Mouse (Mus musculus): ENCODE data around the gene Olfr959. TPM values are rescaled to one million over a fixed set of nuclear protein-coding genes. Genes with fewer than 3 reads are reported as not detected.

Gene Olfr959
- polyA plus RNA-seq, 1 experiment from 2014 or later, result not detected

- no peak overlapping the region for H3K4me3 ChIP-seq
- no peaks in the 10 kb centered on the region for H3K4me1 ChIP-seq
- peak; percentile 90 for ATAC-seq (ENCODE audit: low FRiP score, low read depth)
- no peak overlapping the region for H3K27ac ChIP-seq
- peak overlapping the region; percentile 10; the same call in 1 of the 2 replicates for H3K9ac ChIP-seq
- H3K36me3 ChIP-seq, result no peaks in the 10 kb centered on the region
- WGBS, result 43% methylated on average over 3 of the region's 3 CpGs
- no peaks in the 10 kb centered on the region for H3K27me3 ChIP-seq (replicated peaks)
- no peaks in the 10 kb centered on the region for H3K9me3 ChIP-seq
- no peak overlapping the region for H3K4me2 ChIP-seq (replicated peaks)
Observed at GRCm38 (mm10) chr9:39557529-39558348, 17.6 kb downstream of the Olfr959 start.

GRCm38 (mm10) chr9:39553946-39554345 lies 21.4 kb downstream of the Olfr959 start, which contains the start of gene Olfr958:
Gene Olfr958, minus strand, starts transcription at chr9:39554054.
- H3K4me1 ChIP-seq, result no peaks in the 10 kb centered on the region
- no peaks in the 10 kb centered on the region for H3K27me3 ChIP-seq (replicated peaks)
- H3K4me3 ChIP-seq, result no peak within 1 kb of the TSS
- no peaks in the 10 kb centered on the region for H3K9me3 ChIP-seq
- no peak within 1 kb of the TSS for H3K4me2 ChIP-seq (replicated peaks)
- ATAC-seq (ENCODE audit: low FRiP score, low read depth), result no peak
- no peak within 1 kb of the TSS for H3K9ac ChIP-seq
- 69% methylated on average over 2 of the region's 2 CpGs for WGBS
- no peak within 1 kb of the TSS for H3K27ac ChIP-seq
- H3K36me3 ChIP-seq, result no peaks in the 10 kb centered on the region

GRCm38 (mm10) chr9:39550806-39551205 lies 24.6 kb downstream of the Olfr959 start:
- Histone ChIP-seq H3K4me3 (no peak overlapping the region), H3K9me3 (no peaks in the 10 kb centered on the region), H3K4me1 (no peaks in the 10 kb centered on the region), H3K27ac (no peak overlapping the region), H3K27me3 (replicated peaks) (no peaks in the 10 kb centered on the region), H3K9ac (no peak overlapping the region), H3K36me3 (no peaks in the 10 kb centered on the region), H3K4me2 (replicated peaks) (no peak overlapping the region)
- no peak for ATAC-seq (ENCODE audit: low FRiP score, low read depth)
- WGBS, result 86% methylated on average over 5 of the region's 5 CpGs

GRCm38 (mm10) chr9:39523616-39524285 lies 51.6 kb downstream of the Olfr959 start:
- Histone ChIP-seq H3K9me3 (no peaks in the 10 kb centered on the region), H3K36me3 (no peaks in the 10 kb centered on the region), H3K4me3 (no peak overlapping the region), H3K4me1 (no peaks in the 10 kb centered on the region), H3K4me2 (replicated peaks) (no peak overlapping the region), H3K9ac (no peak overlapping the region), H3K27me3 (replicated peaks) (no peaks in the 10 kb centered on the region), H3K27ac (no peak overlapping the region)
- 78% methylated on average over 1 of the region's 1 CpGs for WGBS
- ATAC-seq (ENCODE audit: low FRiP score, low read depth), result no peak

Other genes starting within 250 kb of the Olfr959 start
- not detected in 2 replicates for gene Olfr948, start 249.5 kb downstream of the Olfr959 start, polyA plus RNA-seq (2016; fragmentation: Nextera tagmentation; extraction: Ambion mirVana)
- gene Olfr951, start 188.2 kb downstream of the Olfr959 start, polyA plus RNA-seq (2016; fragmentation: Nextera tagmentation; extraction: Ambion mirVana), result not detected in 2 replicates
- not detected in 2 replicates for gene Olfr952, start 148.4 kb downstream of the Olfr959 start, polyA plus RNA-seq (2016; fragmentation: Nextera tagmentation; extraction: Ambion mirVana)
- gene Olfr954, start 118.9 kb downstream of the Olfr959 start, polyA plus RNA-seq (2016; fragmentation: Nextera tagmentation; extraction: Ambion mirVana), result not detected in 2 replicates
- not detected in 2 replicates for gene Olfr955, start 103.6 kb downstream of the Olfr959 start, polyA plus RNA-seq (2016; fragmentation: Nextera tagmentation; extraction: Ambion mirVana)
- gene Olfr44, start 81.6 kb downstream of the Olfr959 start, polyA plus RNA-seq (2016; fragmentation: Nextera tagmentation; extraction: Ambion mirVana), result not detected in 2 replicates
- not detected in 2 replicates for gene Olfr957, start 59.8 kb downstream of the Olfr959 start, polyA plus RNA-seq (2016; fragmentation: Nextera tagmentation; extraction: Ambion mirVana)
- gene Olfr958, start 21.5 kb downstream of the Olfr959 start, polyA plus RNA-seq (2016; fragmentation: Nextera tagmentation; extraction: Ambion mirVana), result not detected in 2 replicates
- gene AW551984, start 28.8 kb upstream of the Olfr959 start, polyA plus RNA-seq (2016; fragmentation: Nextera tagmentation; extraction: Ambion mirVana), result 26.1 and 26.5 TPM in 2 replicates
- gene Olfr148, start 35.1 kb upstream of the Olfr959 start, polyA plus RNA-seq (2016; fragmentation: Nextera tagmentation; extraction: Ambion mirVana), result not detected in 2 replicates
- not detected in 2 replicates for gene Olfr960, start 45.8 kb upstream of the Olfr959 start, polyA plus RNA-seq (2016; fragmentation: Nextera tagmentation; extraction: Ambion mirVana)
- gene Olfr961, start 69.5 kb upstream of the Olfr959 start, polyA plus RNA-seq (2016; fragmentation: Nextera tagmentation; extraction: Ambion mirVana), result not detected in 2 replicates
- gene Olfr963, start 91.6 kb upstream of the Olfr959 start, polyA plus RNA-seq (2016; fragmentation: Nextera tagmentation; extraction: Ambion mirVana), result not detected in 2 replicates
- gene Olfr149, start 131.5 kb upstream of the Olfr959 start, polyA plus RNA-seq (2016; fragmentation: Nextera tagmentation; extraction: Ambion mirVana), result not detected in 2 replicates
- not detected in 2 replicates for gene Olfr965, start 135.8 kb upstream of the Olfr959 start, polyA plus RNA-seq (2016; fragmentation: Nextera tagmentation; extraction: Ambion mirVana)
- gene Olfr150, start 155.4 kb upstream of the Olfr959 start, polyA plus RNA-seq (2016; fragmentation: Nextera tagmentation; extraction: Ambion mirVana), result not detected in 2 replicates
- not detected in 2 replicates for gene Olfr967, start 170.7 kb upstream of the Olfr959 start, polyA plus RNA-seq (2016; fragmentation: Nextera tagmentation; extraction: Ambion mirVana)
- not detected in 2 replicates for gene Olfr968, start 207.7 kb upstream of the Olfr959 start, polyA plus RNA-seq (2016; fragmentation: Nextera tagmentation; extraction: Ambion mirVana)
- gene Olfr969, start 215.4 kb upstream of the Olfr959 start, polyA plus RNA-seq (2016; fragmentation: Nextera tagmentation; extraction: Ambion mirVana), result not detected in 2 replicates
- gene Olfr970, start 233.3 kb upstream of the Olfr959 start, polyA plus RNA-seq (2016; fragmentation: Nextera tagmentation; extraction: Ambion mirVana), result not detected in 2 replicates

All from neural tube, embryonic 12.5 days (tissue).